Mouse (Mus musculus) lung, embryonic 16.5 days (tissue): ENCODE results near the gene 1700003H04Rik. TPM values are rescaled to one million over a fixed set of nuclear protein-coding genes. Genes with fewer than 3 reads are reported as not detected.

Source experiments
- ATAC-seq: fragments of 200-750 bp; cut with Nextera tagmentation; 2 replicates; pipeline ENCODE4 v1.8.0; 2017; ENCODE audit warnings: low read depth, mild to moderate bottlenecking, moderate library complexity
- H3K27ac ChIP-seq: fragments of 300-500 bp; sonication (generic); 2 replicates; pipeline ENCODE4 v1.5.1; 2014; ENCODE audit warnings: mild to moderate bottlenecking, control low read depth, low read length
- H3K27me3 ChIP-seq: fragments of 300-500 bp; sonication (generic); 2 replicates; pipeline ENCODE4 v1.6.1; 2014; ENCODE audit warnings: low read depth, low read length, mixed read lengths; ENCODE audit not compliant: control insufficient read depth, insufficient read depth
- H3K36me3 ChIP-seq: fragments of 300-500 bp; sonication (generic); 2 replicates; pipeline ENCODE4 v1.6.1; 2014; ENCODE audit warnings: low read length; ENCODE audit not compliant: control insufficient read depth, insufficient read depth
- H3K4me1 ChIP-seq: fragments of 300-500 bp; sonication (generic); replicated peaks from 2 replicates; pipeline ENCODE4 v1.6.1; 2014; ENCODE audit warnings: low read length, mixed read lengths; ENCODE audit not compliant: control insufficient read depth, insufficient read depth
- H3K4me2 ChIP-seq: fragments of 300-500 bp; sonication (generic); 2 replicates; pipeline ENCODE4 v1.6.1; 2014; ENCODE audit warnings: low read depth, low read length, control low read depth
- H3K4me3 ChIP-seq: fragments of 300-500 bp; sonication (generic); 2 replicates; pipeline ENCODE4 v1.5.1; 2014; ENCODE audit warnings: mild to moderate bottlenecking, low read length, control low read depth
- H3K9ac ChIP-seq: fragments of 300-500 bp; sonication (generic); 2 replicates; pipeline ENCODE4 v1.6.1; 2014; ENCODE audit warnings: low read length, control low read depth
- H3K9me3 ChIP-seq: fragments of 300-500 bp; sonication (generic); 2 replicates; pipeline ENCODE4 v1.6.1; 2016; ENCODE audit warnings: low read length; ENCODE audit not compliant: control insufficient read depth
- WGBS: fragments of 180-500 bp; shearing (Covaris S2); extraction: QIAGEN DNeasy Blood & Tissue Kit; methylation state at CpG from one replicate; pipeline ENCODE4 v1.1.7; 2014; 5-methylcytosine and 5-hydroxymethylcytosine counted together
- polyA plus RNA-seq: library from polyadenylated mRNA; unstranded; fragments of >200 nt; fragmentation: Nextera tagmentation; extraction: Ambion mirVana; gene quantifications from 2 replicates; pipeline ENCODE4 v1.2.1, GENCODE M21; 2015

Gene 1700003H04Rik
- not detected in 2 replicates for polyA plus RNA-seq

GRCm38 (mm10) chr3:124581001-124581400 is at the start of gene 1700003H04Rik:
Gene 1700003H04Rik (minus strand): TSS chr3:124581101.
- Histone ChIP-seq H3K4me3 (no peak within 1 kb of the TSS), H3K4me1 (no peaks in the 10 kb centered on the region), H3K36me3 (no peaks in the 10 kb centered on the region), H3K27me3 (no peaks in the 10 kb centered on the region), H3K9ac (no peak within 1 kb of the TSS), H3K27ac (no peak within 1 kb of the TSS), H3K9me3 (no peaks in the 10 kb centered on the region), H3K4me2 (no peak within 1 kb of the TSS)
- no peak for ATAC-seq

GRCm38 (mm10) chr3:124623031-124623430 is 42.1 kb upstream of the 1700003H04Rik start:
- no peak overlapping the region for H3K4me3 ChIP-seq
- H3K9me3 ChIP-seq: no peaks in the 10 kb centered on the region
- WGBS: 70% methylated on average over 3 of the region's 3 CpGs
- no peak overlapping the region for H3K27ac ChIP-seq
- H3K36me3 ChIP-seq: no peaks in the 10 kb centered on the region
- H3K27me3 ChIP-seq: no peaks in the 10 kb centered on the region
- H3K4me1 ChIP-seq: no peaks in the 10 kb centered on the region
- no peak overlapping the region for H3K4me2 ChIP-seq
- H3K9ac ChIP-seq: no peak overlapping the region
- ATAC-seq: no peak

- Histone ChIP-seq H3K4me1 (no peaks in the 10 kb centered on the region), H3K9me3 (no peaks in the 10 kb centered on the region), H3K4me2 (no peak overlapping the region), H3K9ac (no peak overlapping the region), H3K36me3 (no peaks in the 10 kb centered on the region), H3K27ac (no peak overlapping the region), H3K27me3 (no peaks in the 10 kb centered on the region), H3K4me3 (no peak overlapping the region)
- no peak for ATAC-seq
- 50% methylated on average over 1 of the region's 1 CpGs for WGBS
These were observed 32.4 kb upstream of the 1700003H04Rik start for GRCm38 (mm10) chr3:124613287-124613686.

- no peaks in the 10 kb centered on the region for H3K9me3 ChIP-seq
- no peaks in the 10 kb centered on the region for H3K4me1 ChIP-seq
- no peak overlapping the region for H3K4me3 ChIP-seq
- no peaks in the 10 kb centered on the region for H3K36me3 ChIP-seq
- no peaks in the 10 kb centered on the region for H3K27me3 ChIP-seq
- H3K4me2 ChIP-seq: no peak overlapping the region
- ATAC-seq: no peak
- H3K27ac ChIP-seq: no peak overlapping the region
- no peak overlapping the region for H3K9ac ChIP-seq
These were observed 29.1 kb upstream of the 1700003H04Rik start for GRCm38 (mm10) chr3:124609956-124610355.

- H3K4me1 ChIP-seq: no peaks in the 10 kb centered on the region
- no peak overlapping the region for H3K4me2 ChIP-seq
- H3K36me3 ChIP-seq: no peaks in the 10 kb centered on the region
- H3K4me3 ChIP-seq: no peak overlapping the region
- H3K9me3 ChIP-seq: no peaks in the 10 kb centered on the region
- ATAC-seq: no peak
- H3K9ac ChIP-seq: no peak overlapping the region
- H3K27me3 ChIP-seq: no peaks in the 10 kb centered on the region
- no peak overlapping the region for H3K27ac ChIP-seq
These were observed 25.2 kb upstream of the 1700003H04Rik start for GRCm38 (mm10) chr3:124606021-124606517.

- no peak overlapping the region for H3K4me3 ChIP-seq
- H3K36me3 ChIP-seq: no peaks in the 10 kb centered on the region
- H3K27ac ChIP-seq: no peak overlapping the region
- no peak overlapping the region for H3K4me2 ChIP-seq
- no peak for ATAC-seq
- H3K9ac ChIP-seq: no peak overlapping the region
- H3K4me1 ChIP-seq: no peaks in the 10 kb centered on the region
- H3K27me3 ChIP-seq: no peaks in the 10 kb centered on the region
- WGBS: 59% methylated on average over 1 of the region's 1 CpGs
- no peaks in the 10 kb centered on the region for H3K9me3 ChIP-seq
These were observed 24.6 kb upstream of the 1700003H04Rik start for GRCm38 (mm10) chr3:124605518-124605917.

GRCm38 (mm10) chr3:124597789-124598188 is 16.9 kb upstream of the 1700003H04Rik start:
- Histone ChIP-seq H3K27me3 (no peaks in the 10 kb centered on the region), H3K4me3 (no peak overlapping the region), H3K9me3 (no peaks in the 10 kb centered on the region), H3K4me2 (no peak overlapping the region), H3K27ac (no peak overlapping the region), H3K9ac (no peak overlapping the region), H3K36me3 (no peaks in the 10 kb centered on the region), H3K4me1 (no peaks in the 10 kb centered on the region)
- ATAC-seq: no peak

GRCm38 (mm10) chr3:124587534-124587933 is 6.6 kb upstream of the 1700003H04Rik start:
- Histone ChIP-seq H3K27me3 (no peaks in the 10 kb centered on the region), H3K4me2 (no peak overlapping the region), H3K27ac (no peak overlapping the region), H3K4me3 (no peak overlapping the region), H3K9me3 (no peaks in the 10 kb centered on the region), H3K4me1 (no peaks in the 10 kb centered on the region), H3K9ac (no peak overlapping the region), H3K36me3 (no peaks in the 10 kb centered on the region)
- 7% methylated on average over 3 of the region's 3 CpGs for WGBS
- ATAC-seq: no peak

GRCm38 (mm10) chr3:124585761-124586160 is 4.9 kb upstream of the 1700003H04Rik start:
- no peaks in the 10 kb centered on the region for H3K36me3 ChIP-seq
- no peaks in the 10 kb centered on the region for H3K9me3 ChIP-seq
- H3K9ac ChIP-seq: no peak overlapping the region
- ATAC-seq: no peak
- WGBS: 67% methylated on average over 2 of the region's 2 CpGs
- H3K27me3 ChIP-seq: no peaks in the 10 kb centered on the region
- H3K4me1 ChIP-seq: no peaks in the 10 kb centered on the region
- no peak overlapping the region for H3K4me2 ChIP-seq
- H3K4me3 ChIP-seq: no peak overlapping the region
- H3K27ac ChIP-seq: no peak overlapping the region

- Histone ChIP-seq H3K27ac (no peak overlapping the region), H3K36me3 (no peaks in the 10 kb centered on the region), H3K4me3 (no peak overlapping the region), H3K9me3 (no peaks in the 10 kb centered on the region), H3K9ac (no peak overlapping the region), H3K4me1 (no peaks in the 10 kb centered on the region), H3K27me3 (no peaks in the 10 kb centered on the region), H3K4me2 (no peak overlapping the region)
- 87% methylated on average over 2 of the region's 2 CpGs for WGBS
- no peak for ATAC-seq
These were observed 23.6 kb downstream of the 1700003H04Rik start for GRCm38 (mm10) chr3:124557317-124557716.
